Mouse (Mus musculus) hindbrain, embryonic 10.5 days (tissue): Measurements from ENCODE around the gene Slc41a3. TPM values are rescaled to one million over a fixed set of nuclear protein-coding genes. Genes with fewer than 3 reads are reported as not detected.

Source experiments
- DNase-seq: peaks from one replicate; pipeline ENCODE4 v3.0.0-alpha.2; 2017; ENCODE audit warnings: low spot score
- H3K27ac ChIP-seq: fragments of 300-500 bp; sonication (generic); 2 replicates; pipeline ENCODE4 v1.5.1; 2016; ENCODE audit warnings: mild to moderate bottlenecking, moderate library complexity
- H3K27me3 ChIP-seq: fragments of 300-500 bp; sonication (generic); 2 replicates; pipeline ENCODE4 v1.6.1; 2016; ENCODE audit warnings: mild to moderate bottlenecking; ENCODE audit not compliant: poor library complexity, insufficient read depth, severe bottlenecking
- H3K36me3 ChIP-seq: fragments of 300-500 bp; sonication (generic); 2 replicates; pipeline ENCODE4 v1.6.1; 2016; ENCODE audit warnings: mild to moderate bottlenecking, moderate library complexity
- H3K4me1 ChIP-seq: fragments of 300-500 bp; sonication (generic); replicated peaks from 2 replicates; pipeline ENCODE4 v1.6.1; 2016; ENCODE audit warnings: mild to moderate bottlenecking
- H3K4me3 ChIP-seq: fragments of 300-500 bp; sonication (generic); 2 replicates; pipeline ENCODE4 v1.5.1; 2016; ENCODE audit warnings: mild to moderate bottlenecking, moderate library complexity
- H3K9me3 ChIP-seq: fragments of 300-500 bp; sonication (generic); 2 replicates; pipeline ENCODE4 v1.6.1; 2016; ENCODE audit warnings: mild to moderate bottlenecking, moderate library complexity
- WGBS: fragments of 180-500 bp; shearing (Covaris S2); methylation state at CpG from one replicate; pipeline ENCODE4 v1.1.7; 2016; 5-methylcytosine and 5-hydroxymethylcytosine counted together
- polyA plus RNA-seq: library from polyadenylated mRNA; unstranded; fragments of >200 nt; fragmentation: Nextera tagmentation; extraction: Ambion mirVana; gene quantifications from 2 replicates; pipeline ENCODE4 v1.2.1, GENCODE M21; 2016

Gene Slc41a3
- polyA plus RNA-seq, 1 experiment from 2014 or later, result 2.8 TPM

DNA sequence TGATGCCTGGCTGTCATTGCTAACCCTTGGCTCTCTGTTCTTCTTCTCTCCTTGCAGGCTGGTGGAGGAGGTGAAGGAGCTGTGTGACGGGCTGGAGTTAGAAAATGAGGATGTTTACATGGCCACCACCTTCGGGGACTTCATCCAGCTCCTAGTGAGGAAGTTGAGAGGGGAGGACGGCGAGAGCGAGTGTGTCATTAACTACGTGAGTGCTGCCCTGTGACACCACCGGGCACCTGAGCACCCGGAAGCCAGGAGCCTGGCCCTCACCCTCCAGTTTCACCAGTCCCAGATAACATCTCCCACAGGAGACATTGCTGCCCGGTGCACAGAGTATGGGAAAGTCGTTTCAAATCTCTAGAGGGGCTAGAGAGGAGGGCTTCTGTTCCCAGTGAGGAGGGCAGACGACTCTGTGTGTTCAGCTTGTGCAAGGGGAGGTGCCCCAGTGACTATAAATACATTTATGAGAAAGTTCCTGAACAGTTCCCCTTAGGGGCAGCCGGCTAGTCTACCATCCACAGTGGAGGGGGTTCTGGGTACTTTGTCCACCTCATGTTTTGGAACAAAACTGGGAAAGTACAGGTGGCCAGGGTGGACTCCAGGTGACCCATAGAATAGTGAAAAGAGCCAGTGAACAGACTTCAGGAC lies 34.7 kb upstream of the Slc41a3 start:
- H3K9me3 ChIP-seq, result no peaks in the 10 kb centered on the region
- no peak overlapping the region for H3K4me3 ChIP-seq
- H3K27me3 ChIP-seq, result no peaks in the 10 kb centered on the region
- no peaks in the 10 kb centered on the region for H3K36me3 ChIP-seq
- DNase-seq, result no peak
- H3K4me1 ChIP-seq, result 0 out of 2 replicates have a peak, but pooled peaks cover 7% of the 10 kb centered on the region
- no peak overlapping the region for H3K27ac ChIP-seq
- 74% methylated on average over 12 of the region's 12 CpGs for WGBS

DNA sequence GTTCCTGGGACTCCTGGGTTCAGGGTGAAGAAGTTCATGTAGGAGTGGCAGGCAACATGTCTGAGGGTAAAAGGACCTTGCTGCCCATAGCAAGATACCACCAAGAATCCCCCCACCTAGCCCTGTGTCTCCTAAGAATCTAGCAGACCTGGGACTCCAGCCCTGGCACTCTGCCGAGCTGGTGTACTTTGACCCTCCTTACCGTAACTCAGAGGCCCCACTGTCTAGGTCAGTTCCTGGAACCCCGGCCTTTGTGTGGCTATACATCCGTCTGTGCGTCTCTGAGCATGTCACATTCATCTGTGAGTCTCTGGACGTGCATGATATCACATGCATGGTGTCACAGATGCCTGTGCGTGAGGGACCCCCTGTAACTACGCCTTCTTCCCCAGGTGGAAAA lies 34.1 kb upstream of the Slc41a3 start:
- WGBS, result 86% methylated on average over 8 of the region's 8 CpGs
- H3K27me3 ChIP-seq, result no peaks in the 10 kb centered on the region
- no peak overlapping the region for H3K4me3 ChIP-seq
- DNase-seq, result no peak
- H3K4me1 ChIP-seq, result 0 out of 2 replicates have a peak, but pooled peaks cover 11% of the 10 kb centered on the region
- no peaks in the 10 kb centered on the region for H3K9me3 ChIP-seq
- no peaks in the 10 kb centered on the region for H3K36me3 ChIP-seq
- H3K27ac ChIP-seq, result no peak overlapping the region

DNA sequence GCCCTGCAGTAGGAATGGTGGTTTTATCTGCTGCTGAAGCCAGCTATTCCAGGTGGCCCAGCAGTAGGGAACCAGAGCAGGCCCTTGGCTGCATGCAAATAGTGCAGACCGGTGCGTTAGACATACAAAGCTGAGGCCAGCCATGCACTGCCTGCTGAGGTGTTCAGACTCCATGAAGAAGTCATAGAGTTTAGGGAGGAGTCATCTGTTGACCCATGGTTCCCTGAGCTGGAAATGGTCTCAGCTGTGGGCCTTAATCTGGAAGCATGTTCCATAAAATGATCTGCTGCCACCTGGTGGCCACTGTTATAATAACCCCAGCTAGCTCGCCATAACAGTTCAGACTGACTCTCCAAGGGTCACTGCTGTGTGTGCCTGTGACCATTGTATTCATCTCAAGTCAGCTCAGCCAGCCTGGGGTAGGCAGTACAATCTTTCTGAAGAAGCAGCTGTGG lies 29.2 kb upstream of the Slc41a3 start:
- H3K9me3 ChIP-seq, result no peaks in the 10 kb centered on the region
- no peaks in the 10 kb centered on the region for H3K27me3 ChIP-seq
- DNase-seq, result peak; percentile 85
- no peak overlapping the region for H3K4me3 ChIP-seq
- H3K36me3 ChIP-seq, result no peaks in the 10 kb centered on the region
- no peak overlapping the region for H3K27ac ChIP-seq
- 0 out of 2 replicates have a peak, but pooled peaks cover 10% of the 10 kb centered on the region for H3K4me1 ChIP-seq
- WGBS, result 44% methylated on average over 3 of the region's 3 CpGs

- Histone ChIP-seq H3K9me3 (no peaks in the 10 kb centered on the region), H3K4me1 (0 out of 2 replicates have a peak, but pooled peaks cover 11% of the 10 kb centered on the region), H3K4me3 (no peak overlapping the region), H3K27me3 (no peaks in the 10 kb centered on the region), H3K27ac (no peak overlapping the region), H3K36me3 (no peaks in the 10 kb centered on the region)
- WGBS, result 60% methylated on average over 3 of the region's 3 CpGs
- no peak for DNase-seq
Observed at GRCm38 (mm10) chr6:90578174-90578573, 26.4 kb upstream of the Slc41a3 start.

- Histone ChIP-seq H3K4me3 (no peak overlapping the region), H3K27me3 (no peaks in the 10 kb centered on the region), H3K27ac (no peak overlapping the region), H3K36me3 (no peaks in the 10 kb centered on the region), H3K4me1 (0 out of 2 replicates have a peak, but pooled peaks cover 7% of the 10 kb centered on the region), H3K9me3 (no peaks in the 10 kb centered on the region)
- DNase-seq, result no peak
- WGBS, result 84% methylated on average over 2 of the region's 2 CpGs
Observed at GRCm38 (mm10) chr6:90582331-90582730, 22.2 kb upstream of the Slc41a3 start.

- H3K27me3 ChIP-seq, result no peaks in the 10 kb centered on the region
- no peak overlapping the region for H3K4me3 ChIP-seq
- no peaks in the 10 kb centered on the region for H3K4me1 ChIP-seq
- DNase-seq, result no peak
- H3K9me3 ChIP-seq, result no peaks in the 10 kb centered on the region
- no peak overlapping the region for H3K27ac ChIP-seq
- H3K36me3 ChIP-seq, result no peaks in the 10 kb centered on the region
- 69% methylated on average over 5 of the region's 5 CpGs for WGBS
Observed at GRCm38 (mm10) chr6:90588113-90588512, 16.4 kb upstream of the Slc41a3 start.

GRCm38 (mm10) chr6:90590707-90591106 lies 13.8 kb upstream of the Slc41a3 start:
- no peaks in the 10 kb centered on the region for H3K4me1 ChIP-seq
- no peaks in the 10 kb centered on the region for H3K36me3 ChIP-seq
- no peak overlapping the region for H3K27ac ChIP-seq
- no peak overlapping the region for H3K4me3 ChIP-seq
- 96% methylated on average over 1 of the region's 1 CpGs for WGBS
- no peak for DNase-seq
- no peaks in the 10 kb centered on the region for H3K27me3 ChIP-seq
- H3K9me3 ChIP-seq, result no peaks in the 10 kb centered on the region

GRCm38 (mm10) chr6:90594972-90595371 lies 9.6 kb upstream of the Slc41a3 start:
- Histone ChIP-seq H3K27ac (no peak overlapping the region), H3K27me3 (no peaks in the 10 kb centered on the region), H3K4me1 (no peaks in the 10 kb centered on the region), H3K4me3 (no peak overlapping the region), H3K9me3 (no peaks in the 10 kb centered on the region), H3K36me3 (no peaks in the 10 kb centered on the region)
- no peak for DNase-seq
- WGBS, result 81% methylated on average over 1 of the region's 1 CpGs

DNA sequence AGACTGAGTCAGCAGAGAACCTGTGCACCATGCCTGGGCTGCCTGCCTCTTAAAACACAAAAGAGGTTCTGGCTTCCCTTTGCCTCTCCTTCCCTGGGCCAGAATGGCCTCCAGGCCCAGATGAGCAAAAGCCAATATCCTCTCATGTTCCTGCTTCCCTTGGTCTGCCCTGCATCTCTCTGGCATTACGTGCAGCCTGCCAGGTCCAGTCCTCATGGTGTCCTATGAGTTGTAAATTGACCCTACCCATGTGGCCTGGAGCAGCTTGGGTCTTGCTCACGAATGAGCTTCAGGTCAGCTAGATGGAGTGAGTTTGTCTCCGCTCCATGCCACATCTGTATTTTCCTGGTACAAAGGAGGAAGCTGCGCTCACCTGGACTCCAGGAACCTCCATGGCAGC lies 7.5 kb upstream of the Slc41a3 start:
- DNase-seq, result no peak
- no peaks in the 10 kb centered on the region for H3K36me3 ChIP-seq
- 86% methylated on average over 4 of the region's 4 CpGs for WGBS
- no peak overlapping the region for H3K4me3 ChIP-seq
- H3K27me3 ChIP-seq, result peaks cover 2% of the 10 kb centered on the region; the same call in 1 of the 2 replicates
- no peak overlapping the region for H3K27ac ChIP-seq
- no peaks in the 10 kb centered on the region for H3K4me1 ChIP-seq
- H3K9me3 ChIP-seq, result no peaks in the 10 kb centered on the region

GRCm38 (mm10) chr6:90597592-90597991 lies 6.9 kb upstream of the Slc41a3 start:
- H3K9me3 ChIP-seq, result no peaks in the 10 kb centered on the region
- H3K27me3 ChIP-seq, result peaks cover 5% of the 10 kb centered on the region; the same call in 1 of the 2 replicates
- no peak for DNase-seq
- 86% methylated on average over 2 of the region's 2 CpGs for WGBS
- H3K27ac ChIP-seq, result no peak overlapping the region
- H3K36me3 ChIP-seq, result no peaks in the 10 kb centered on the region
- H3K4me1 ChIP-seq, result no peaks in the 10 kb centered on the region
- H3K4me3 ChIP-seq, result no peak overlapping the region

GRCm38 (mm10) chr6:90598197-90598596 lies 6.3 kb upstream of the Slc41a3 start:
- no peak overlapping the region for H3K27ac ChIP-seq
- H3K9me3 ChIP-seq, result no peaks in the 10 kb centered on the region
- peaks cover 9% of the 10 kb centered on the region for H3K27me3 ChIP-seq
- no peaks in the 10 kb centered on the region for H3K36me3 ChIP-seq
- no peak for DNase-seq
- no peak overlapping the region for H3K4me3 ChIP-seq
- 90% methylated on average over 6 of the region's 6 CpGs for WGBS
- H3K4me1 ChIP-seq, result no peaks in the 10 kb centered on the region

- Histone ChIP-seq H3K4me1 (peaks cover 9% of the 10 kb centered on the region), H3K9me3 (no peaks in the 10 kb centered on the region), H3K36me3 (no peaks in the 10 kb centered on the region), H3K27me3 (peaks cover 12% of the 10 kb centered on the region), H3K4me3 (no peak overlapping the region), H3K27ac (no peak overlapping the region)
- DNase-seq, result no peak
- 85% methylated on average over 4 of the region's 4 CpGs for WGBS
Observed at GRCm38 (mm10) chr6:90600351-90600750, 4.2 kb upstream of the Slc41a3 start.

DNA sequence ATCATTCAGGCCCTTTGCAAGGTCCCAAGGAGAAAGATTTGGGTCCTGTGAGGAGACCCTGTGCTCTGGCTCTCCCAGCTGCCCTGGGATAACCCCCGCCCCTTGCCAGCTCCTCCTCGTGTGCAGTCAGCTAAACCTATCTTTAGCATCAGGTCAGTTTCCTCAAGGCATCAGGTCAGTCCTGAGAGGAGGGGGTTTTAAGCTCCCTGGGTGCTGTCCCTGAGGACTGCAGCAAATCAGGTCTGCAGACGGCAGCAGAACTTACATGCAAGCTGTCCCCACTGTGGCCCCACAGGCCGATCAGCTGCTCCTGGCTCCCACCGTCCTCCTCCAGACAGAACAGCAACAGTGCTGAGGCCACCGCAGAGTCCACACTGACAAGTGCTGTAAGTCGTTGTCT lies 2.8 kb upstream of the Slc41a3 start:
- no peak for DNase-seq
- H3K4me1 ChIP-seq, result peaks cover 18% of the 10 kb centered on the region
- no peaks in the 10 kb centered on the region for H3K36me3 ChIP-seq
- H3K27me3 ChIP-seq, result peaks cover 23% of the 10 kb centered on the region
- no peak overlapping the region for H3K27ac ChIP-seq
- no peak overlapping the region for H3K4me3 ChIP-seq
- no peaks in the 10 kb centered on the region for H3K9me3 ChIP-seq
- 63% methylated on average over 7 of the region's 7 CpGs for WGBS

DNA sequence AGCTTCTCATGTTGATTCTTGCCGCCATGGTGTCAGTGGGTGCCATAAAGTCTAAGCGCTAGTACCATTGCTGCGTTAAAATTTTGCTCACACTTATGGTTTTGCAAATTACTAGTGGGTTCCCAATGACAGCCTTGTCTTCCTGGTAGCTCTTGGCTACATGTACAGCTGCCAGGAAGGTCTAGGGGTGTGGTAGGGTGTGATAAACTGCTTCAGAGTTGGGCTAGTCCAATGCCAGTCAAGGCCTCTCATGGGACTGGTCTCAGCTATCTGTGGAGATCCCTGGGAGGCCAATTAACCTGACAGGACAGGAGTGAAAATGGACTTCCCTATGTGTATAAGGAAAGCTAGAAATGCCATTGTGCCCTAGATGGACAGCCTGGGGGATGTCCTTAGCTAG lies 2.2 kb upstream of the Slc41a3 start:
- H3K4me1 ChIP-seq, result peaks cover 21% of the 10 kb centered on the region
- 91% methylated on average over 3 of the region's 3 CpGs for WGBS
- no peaks in the 10 kb centered on the region for H3K9me3 ChIP-seq
- H3K27ac ChIP-seq, result no peak overlapping the region
- no peaks in the 10 kb centered on the region for H3K36me3 ChIP-seq
- peaks cover 23% of the 10 kb centered on the region for H3K27me3 ChIP-seq
- no peak overlapping the region for H3K4me3 ChIP-seq
- DNase-seq, result no peak
